Mouse (Mus musculus) naive thymus-derived CD4-positive, alpha-beta T cell, adult 5 months (primary cell): ENCODE measurements around the gene Ppara. TPM values are rescaled to one million over a fixed set of nuclear protein-coding genes. Genes with fewer than 3 reads are reported as not detected.

Source experiments
- polyA plus RNA-seq: library from polyadenylated mRNA; unstranded; fragments of 100-300 nt; shearing (Covaris generic); gene quantifications from one replicate; pipeline ENCODE4 v1.2.1, GENCODE M21; 2017

Ppara gene
- not detected for polyA plus RNA-seq

DNA sequence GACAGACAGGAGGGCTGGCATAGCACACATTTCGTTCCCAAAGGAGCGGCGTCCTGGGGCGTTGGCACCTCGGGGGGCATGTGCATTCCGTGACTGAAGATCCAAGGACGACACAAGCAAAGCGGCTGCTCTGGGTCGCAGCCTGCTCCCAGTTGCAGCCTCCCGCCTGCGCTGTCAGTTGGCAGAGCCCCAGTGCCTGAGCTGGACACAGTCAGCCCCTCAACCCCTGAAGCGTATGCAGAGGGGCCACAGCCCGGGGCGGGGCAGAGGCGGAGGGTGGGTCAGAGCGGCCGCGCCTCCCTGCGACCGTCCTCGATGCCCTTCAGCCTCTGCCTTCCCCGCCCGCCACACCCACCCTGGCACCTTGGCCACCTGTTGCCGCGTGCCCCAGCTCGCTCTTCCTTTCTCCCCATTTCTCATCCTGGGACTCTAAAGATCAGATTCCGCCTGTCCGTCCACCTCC, at the start of gene Ppara:
Gene Ppara (plus strand): TSS at position 413 of the 463 bp plus-strand sequence.

GRCm38 (mm10) chr15:85811535-85812277, 76.9 kb downstream of the Ppara start, which contains the start of gene Cdpf1:
Gene Cdpf1, minus strand, starts transcription at chr15:85811697.

DNA sequence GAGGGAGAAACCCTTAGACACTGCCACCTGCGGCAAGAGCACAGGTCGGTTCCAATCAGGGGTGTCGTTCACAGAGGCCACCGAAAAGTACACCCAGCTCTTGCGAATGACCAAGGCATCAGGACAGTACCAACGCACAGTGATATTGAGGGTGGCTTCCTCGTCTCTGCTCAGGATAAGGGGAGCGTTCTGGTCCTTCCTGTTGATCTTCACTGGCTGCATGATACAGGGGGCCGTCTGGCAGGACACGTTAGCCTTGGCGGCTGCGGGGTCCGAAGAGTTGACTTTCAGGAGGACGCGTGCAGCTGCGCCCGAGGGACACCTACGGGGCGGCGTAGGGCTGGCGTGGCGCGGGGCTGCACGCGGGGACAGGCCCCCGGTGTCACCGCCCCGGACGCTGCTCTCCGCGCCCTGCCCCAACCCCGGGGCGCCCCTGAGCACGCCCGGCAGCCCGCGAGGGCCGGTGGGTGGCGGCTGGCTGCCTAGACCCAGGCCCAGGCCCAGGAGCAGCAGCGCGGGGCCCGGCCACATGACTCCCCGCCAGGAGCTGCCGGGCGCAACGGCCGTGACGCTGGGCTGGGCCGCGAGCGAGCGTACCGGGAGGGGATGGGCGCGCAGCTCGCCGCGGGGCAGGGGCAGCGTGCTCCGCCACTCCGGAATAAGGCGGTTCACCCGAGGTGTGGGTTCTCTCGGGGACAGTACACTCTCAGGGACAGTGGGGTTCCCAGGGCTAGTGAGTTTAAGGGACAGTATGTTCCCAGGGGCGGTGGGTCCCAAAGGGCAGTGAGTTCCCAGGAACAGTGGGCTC, 86.6 kb downstream of the Ppara start, which contains the start of gene Pkdrej:
Gene Pkdrej (minus strand): TSS at position 532 of the 808 bp plus-strand sequence.

DNA sequence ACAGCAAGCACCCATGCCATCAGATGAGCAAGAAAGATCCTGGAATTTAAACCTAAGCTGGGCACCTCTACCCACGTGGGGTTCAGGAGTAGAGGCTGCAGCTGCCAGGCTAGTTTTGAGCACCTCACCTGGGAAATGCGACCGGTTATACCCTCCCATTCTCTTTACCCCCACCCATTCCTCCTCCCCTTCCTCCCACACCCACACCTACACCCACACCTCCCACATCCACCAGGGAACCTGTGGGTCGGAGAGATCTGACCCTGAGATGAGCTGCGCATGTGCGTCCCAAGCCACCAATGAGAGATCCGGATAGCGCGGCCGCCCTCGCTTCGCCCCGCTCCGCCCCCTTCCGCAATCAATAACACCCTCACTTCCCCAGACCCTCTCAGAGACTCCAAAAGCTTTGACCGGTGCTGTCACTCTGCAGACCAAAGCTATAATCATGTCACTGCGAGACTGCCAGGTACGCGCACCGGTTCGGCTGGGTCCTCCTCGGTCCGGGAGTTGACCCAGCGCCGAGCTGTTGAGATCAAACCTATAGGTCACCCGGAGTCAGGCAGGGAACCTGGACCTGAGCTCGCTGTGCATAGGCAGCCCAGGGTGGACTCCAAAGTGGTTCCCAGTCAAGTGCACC, 97.3 kb downstream of the Ppara start, which contains the start of gene Ttc38:
Gene Ttc38 (plus strand): TSS at position 353 of the 637 bp plus-strand sequence.

Other genes starting within 250 kb of the Ppara start
- gene 7530416G11Rik, start 231.8 kb upstream of the Ppara start, polyA plus RNA-seq, result not detected
- gene Wnt7b, start 152.5 kb upstream of the Ppara start, polyA plus RNA-seq, result not detected
- gene Cdpf1, start 76.7 kb downstream of the Ppara start, polyA plus RNA-seq, result 28.5 TPM
- not detected for gene Pkdrej, start 86.8 kb downstream of the Ppara start, polyA plus RNA-seq
- 15.7 TPM for gene Ttc38, start 97.3 kb downstream of the Ppara start, polyA plus RNA-seq
- gene Gtse1, start 124.8 kb downstream of the Ppara start, polyA plus RNA-seq, result 0.77 TPM
- gene Trmu, start 144.3 kb downstream of the Ppara start, polyA plus RNA-seq, result 36.0 TPM